Mouse (Mus musculus) hindbrain, embryonic 14.5 days (tissue): ENCODE data around the gene Thap7. TPM values are rescaled to one million over a fixed set of nuclear protein-coding genes. Genes with fewer than 3 reads are reported as not detected.

ENCODE experiments used
- ATAC-seq: fragments of 200-750 bp; cut with Nextera tagmentation; 2 replicates; pipeline ENCODE4 v1.8.0; 2017; ENCODE audit warnings: moderate number of reproducible peaks, mild to moderate bottlenecking, moderate TSS enrichment, moderate library complexity; ENCODE audit not compliant: low FRiP score
- DNase-seq: peaks from one replicate; pipeline ENCODE4 v3.0.0-alpha.2; 2015; ENCODE audit warnings: low spot score
- H3K27ac ChIP-seq: fragments of 300-500 bp; sonication (generic); 2 replicates; pipeline ENCODE4 v1.5.1; 2014; ENCODE audit warnings: mild to moderate bottlenecking, moderate library complexity
- H3K27me3 ChIP-seq: fragments of 300-500 bp; sonication (generic); 2 replicates; pipeline ENCODE4 v1.6.1; 2014; ENCODE audit warnings: mild to moderate bottlenecking, low read length, mixed read lengths; ENCODE audit not compliant: control insufficient read depth, insufficient read depth
- H3K36me3 ChIP-seq: fragments of 300-500 bp; sonication (generic); replicated peaks from 2 replicates; pipeline ENCODE4 v1.6.1; 2014; ENCODE audit not compliant: control insufficient read depth, insufficient read depth
- H3K4me1 ChIP-seq: fragments of 300-500 bp; sonication (generic); replicated peaks from 2 replicates; pipeline ENCODE4 v1.6.1; 2014; ENCODE audit warnings: antibody characterized with exemption, low read length, mixed read lengths; ENCODE audit not compliant: control insufficient read depth, insufficient read depth
- H3K4me2 ChIP-seq: fragments of 300-500 bp; sonication (generic); replicated peaks from 2 replicates; pipeline ENCODE4 v1.6.1; 2014; ENCODE audit warnings: mild to moderate bottlenecking, moderate library complexity
- H3K4me3 ChIP-seq: fragments of 300-500 bp; sonication (generic); replicated peaks from 2 replicates; pipeline ENCODE4 v1.5.1; 2014; ENCODE audit warnings: mild to moderate bottlenecking, low read length
- H3K9ac ChIP-seq: fragments of 300-500 bp; sonication (generic); 2 replicates; pipeline ENCODE4 v1.6.1; 2014
- H3K9me3 ChIP-seq: fragments of 300-500 bp; sonication (generic); 2 replicates; pipeline ENCODE4 v1.6.1; 2016; ENCODE audit warnings: low read length; ENCODE audit not compliant: control insufficient read depth
- WGBS: fragments of 180-500 bp; shearing (Covaris S2); extraction: QIAGEN DNeasy Blood & Tissue Kit; methylation state at CpG from one replicate; pipeline ENCODE4 v1.1.7; 2014; 5-methylcytosine and 5-hydroxymethylcytosine counted together
- polyA plus RNA-seq: library from polyadenylated mRNA; unstranded; fragments of >200 nt; fragmentation: Nextera tagmentation; extraction: Ambion mirVana; gene quantifications from 2 replicates; pipeline ENCODE4 v1.2.1, GENCODE M21; 2014

The Thap7 gene
- polyA plus RNA-seq, 1 experiment from 2014 or later: 58.9 TPM

- Histone ChIP-seq H3K36me3 (peaks cover 6% of the 10 kb centered on the region), H3K4me1 (peaks cover 14% of the 10 kb centered on the region), H3K4me3 (no peak overlapping the region), H3K9ac (no peak overlapping the region), H3K27me3 (no peaks in the 10 kb centered on the region), H3K4me2 (no peak overlapping the region), H3K9me3 (no peaks in the 10 kb centered on the region), H3K27ac (no peak overlapping the region)
- ATAC-seq (no peak), DNase-seq (no peak)
- WGBS: 89% methylated on average over 5 of the region's 5 CpGs
These were observed 23.9 kb downstream of the Thap7 start for GRCm38 (mm10) chr16:17507018-17507552.

GRCm38 (mm10) chr16:17502681-17503080 is 28.3 kb downstream of the Thap7 start:
- Histone ChIP-seq H3K4me1 (peaks cover 11% of the 10 kb centered on the region; the same call in 1 of the 2 replicates), H3K27ac (no peak overlapping the region), H3K4me2 (no peak overlapping the region), H3K4me3 (no peak overlapping the region), H3K27me3 (no peaks in the 10 kb centered on the region), H3K36me3 (no peaks in the 10 kb centered on the region), H3K9me3 (no peaks in the 10 kb centered on the region), H3K9ac (no peak overlapping the region)
- 78% methylated on average over 4 of the region's 4 CpGs for WGBS
- DNase-seq (no peak), ATAC-seq (no peak)

- no peak overlapping the region for H3K9ac ChIP-seq
These were observed 31.6 kb downstream of the Thap7 start for GRCm38 (mm10) chr16:17499249-17499883.

GRCm38 (mm10) chr16:17496499-17497305 is 34.2 kb downstream of the Thap7 start:
- Histone ChIP-seq H3K36me3 (no peaks in the 10 kb centered on the region), H3K4me1 (peaks cover 16% of the 10 kb centered on the region; the same call in 1 of the 2 replicates), H3K4me2 (no peak overlapping the region), H3K9me3 (no peaks in the 10 kb centered on the region), H3K9ac (no peak overlapping the region), H3K4me3 (no peak overlapping the region), H3K27ac (no peak overlapping the region; the same call in 1 of the 2 replicates), H3K27me3 (no peaks in the 10 kb centered on the region)
- ATAC-seq (0 out of 2 replicates have a peak, but pooled peaks have one; percentile 29), DNase-seq (peak; percentile 58)
- 52% methylated on average over 2 of the region's 2 CpGs for WGBS

More at GRCm38 (mm10) chr16:17499249-17499883, 31.6 kb downstream of the Thap7 start:
- no peaks in the 10 kb centered on the region for H3K27me3 ChIP-seq
- DNase-seq (peak; percentile 44), ATAC-seq (peak; percentile 69)
- peaks cover 16% of the 10 kb centered on the region; the same call in 1 of the 2 replicates for H3K4me1 ChIP-seq
- H3K4me3 ChIP-seq: no peak overlapping the region
- no peaks in the 10 kb centered on the region for H3K9me3 ChIP-seq
- no peak overlapping the region for H3K27ac ChIP-seq
- no peaks in the 10 kb centered on the region for H3K36me3 ChIP-seq
- WGBS: 15% methylated on average over 10 of the region's 10 CpGs
- peak overlapping the region; percentile 22; the same call in 1 of the 2 replicates for H3K4me2 ChIP-seq

GRCm38 (mm10) chr16:17491896-17492561 is 38.9 kb downstream of the Thap7 start:
- H3K4me2 ChIP-seq: no peak overlapping the region
- WGBS: 76% methylated on average over 5 of the region's 5 CpGs
- no peak for ATAC-seq
- no peak for DNase-seq
- H3K4me1 ChIP-seq: 0 out of 2 replicates have a peak, but pooled peaks cover 11% of the 10 kb centered on the region
- no peak overlapping the region for H3K9ac ChIP-seq
- no peak overlapping the region for H3K4me3 ChIP-seq
- H3K36me3 ChIP-seq: peaks cover 10% of the 10 kb centered on the region
- peaks cover 5% of the 10 kb centered on the region; the same call in 1 of the 2 replicates for H3K27me3 ChIP-seq
- H3K27ac ChIP-seq: no peak overlapping the region
- no peaks in the 10 kb centered on the region for H3K9me3 ChIP-seq

GRCm38 (mm10) chr16:17491154-17491553 is 39.8 kb downstream of the Thap7 start:
- DNase-seq (no peak), ATAC-seq (no peak)
- H3K9ac ChIP-seq: no peak overlapping the region
- H3K27me3 ChIP-seq: peaks cover 5% of the 10 kb centered on the region; the same call in 1 of the 2 replicates
- 84% methylated on average over 4 of the region's 5 CpGs for WGBS
- peaks cover 18% of the 10 kb centered on the region for H3K36me3 ChIP-seq
- H3K4me3 ChIP-seq: no peak overlapping the region
- no peak overlapping the region for H3K27ac ChIP-seq
- H3K9me3 ChIP-seq: no peaks in the 10 kb centered on the region
- H3K4me1 ChIP-seq: 0 out of 2 replicates have a peak, but pooled peaks cover 6% of the 10 kb centered on the region
- H3K4me2 ChIP-seq: no peak overlapping the region

- Histone ChIP-seq H3K9ac (peak within 1 kb of the TSS; percentile 66), H3K4me1 (0 out of 2 replicates have a peak, but pooled peaks cover 6% of the 10 kb centered on the region), H3K27ac (no peak within 1 kb of the TSS), H3K27me3 (peaks cover 5% of the 10 kb centered on the region; the same call in 1 of the 2 replicates), H3K9me3 (no peaks in the 10 kb centered on the region), H3K36me3 (peaks cover 34% of the 10 kb centered on the region), H3K4me2 (peak within 1 kb of the TSS; percentile 90), H3K4me3 (peak within 1 kb of the TSS; percentile 40)
- ATAC-seq (peak; percentile 75; the same call in 1 of the 2 replicates), DNase-seq (no peak)
- 1% methylated on average over 47 of the region's 47 CpGs for WGBS
These were observed 41.3 kb downstream of the Thap7 start, which contains the start of gene Aifm3 for GRCm38 (mm10) chr16:17489469-17490111. TSS of gene Aifm3 (plus strand) at chr16:17489611.
